Mouse (Mus musculus) embryonic facial prominence, embryonic 10.5 days (tissue): ENCODE data around the gene Sgip1. TPM values are rescaled to one million over a fixed set of nuclear protein-coding genes. Genes with fewer than 3 reads are reported as not detected.

Experiments
- DNase-seq: peaks from one replicate; pipeline ENCODE4 v3.0.0-alpha.2; 2017; ENCODE audit warnings: low spot score
- H3K27ac ChIP-seq: fragments of 300-500 bp; sonication (generic); replicated peaks from 2 replicates; pipeline ENCODE4 v1.5.1; 2016; ENCODE audit warnings: mild to moderate bottlenecking
- H3K27me3 ChIP-seq: fragments of 300-500 bp; sonication (generic); replicated peaks from 2 replicates; pipeline ENCODE4 v1.6.1; 2016; ENCODE audit warnings: low read depth, mild to moderate bottlenecking; ENCODE audit not compliant: poor library complexity, severe bottlenecking
- H3K36me3 ChIP-seq: fragments of 300-500 bp; sonication (generic); replicated peaks from 2 replicates; pipeline ENCODE4 v1.6.1; 2016; ENCODE audit warnings: mild to moderate bottlenecking, moderate library complexity
- H3K4me1 ChIP-seq: fragments of 300-500 bp; sonication (generic); 2 replicates; pipeline ENCODE4 v1.6.1; 2016
- H3K4me3 ChIP-seq: fragments of 300-500 bp; sonication (generic); 2 replicates; pipeline ENCODE4 v1.5.1; 2016; ENCODE audit warnings: mild to moderate bottlenecking, moderate library complexity
- H3K9me3 ChIP-seq: fragments of 300-500 bp; sonication (generic); 2 replicates; pipeline ENCODE4 v1.6.1; 2016; ENCODE audit warnings: mild to moderate bottlenecking
- WGBS: fragments of 180-500 bp; shearing (Covaris S2); methylation state at CpG from one replicate; pipeline ENCODE4 v1.1.7; 2016; 5-methylcytosine and 5-hydroxymethylcytosine counted together
- polyA plus RNA-seq: library from polyadenylated mRNA; unstranded; fragments of >200 nt; fragmentation: Nextera tagmentation; extraction: Ambion mirVana; gene quantifications from 2 replicates; pipeline ENCODE4 v1.2.1, GENCODE M21; 2016

Sgip1 gene
- polyA plus RNA-seq, 1 experiment from 2014 or later: 10.9 TPM

GRCm38 (mm10) chr4:102887770-102888689, 146.9 kb downstream of the Sgip1 start:
- Histone ChIP-seq H3K27ac (no peak overlapping the region), H3K27me3 (no peaks in the 10 kb centered on the region), H3K4me3 (no peak overlapping the region), H3K9me3 (no peaks in the 10 kb centered on the region), H3K4me1 (no peaks in the 10 kb centered on the region), H3K36me3 (no peaks in the 10 kb centered on the region)
- 90% methylated on average over 14 of the region's 14 CpGs for WGBS
- DNase-seq: no peak

DNA sequence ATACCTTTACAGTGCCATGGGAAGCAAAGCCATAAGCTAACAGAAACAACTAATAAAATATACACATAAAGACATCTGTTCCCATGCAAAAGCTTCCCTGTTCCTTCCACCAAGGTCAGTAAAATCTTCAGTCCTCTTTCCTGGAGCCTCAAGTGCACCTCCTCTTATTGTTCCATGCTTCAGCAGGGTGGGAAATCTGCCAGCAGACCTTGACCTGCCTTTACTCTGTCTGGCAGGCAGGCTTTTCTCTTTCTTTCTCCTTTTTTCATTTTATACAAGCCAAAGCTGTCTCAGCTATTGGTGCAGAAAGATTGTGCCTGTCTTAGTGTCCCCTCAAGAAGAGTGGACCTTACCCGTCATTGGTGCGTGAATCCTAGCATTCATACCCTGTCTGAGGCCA, 154.8 kb downstream of the Sgip1 start:
- Histone ChIP-seq H3K27me3 (no peaks in the 10 kb centered on the region), H3K9me3 (peaks cover 5% of the 10 kb centered on the region), H3K36me3 (0 out of 2 replicates have a peak, but pooled peaks cover 3% of the 10 kb centered on the region), H3K4me1 (no peaks in the 10 kb centered on the region), H3K4me3 (no peak overlapping the region), H3K27ac (no peak overlapping the region)
- DNase-seq: no peak
- 95% methylated on average over 2 of the region's 2 CpGs for WGBS

GRCm38 (mm10) chr4:102898987-102899386, 157.9 kb downstream of the Sgip1 start:
- Histone ChIP-seq H3K4me1 (no peaks in the 10 kb centered on the region), H3K9me3 (peaks cover 5% of the 10 kb centered on the region), H3K36me3 (0 out of 2 replicates have a peak, but pooled peaks cover 3% of the 10 kb centered on the region), H3K4me3 (no peak overlapping the region), H3K27me3 (no peaks in the 10 kb centered on the region), H3K27ac (no peak overlapping the region)
- no peak for DNase-seq
- 85% methylated on average over 4 of the region's 4 CpGs for WGBS

- Histone ChIP-seq H3K4me3 (no peak overlapping the region), H3K9me3 (peaks cover 5% of the 10 kb centered on the region), H3K27ac (no peak overlapping the region), H3K4me1 (no peaks in the 10 kb centered on the region), H3K36me3 (0 out of 2 replicates have a peak, but pooled peaks cover 3% of the 10 kb centered on the region), H3K27me3 (no peaks in the 10 kb centered on the region)
- WGBS: 90% methylated on average over 5 of the region's 5 CpGs
- DNase-seq: no peak
These were observed 158.6 kb downstream of the Sgip1 start for GRCm38 (mm10) chr4:102899683-102900082.

DNA sequence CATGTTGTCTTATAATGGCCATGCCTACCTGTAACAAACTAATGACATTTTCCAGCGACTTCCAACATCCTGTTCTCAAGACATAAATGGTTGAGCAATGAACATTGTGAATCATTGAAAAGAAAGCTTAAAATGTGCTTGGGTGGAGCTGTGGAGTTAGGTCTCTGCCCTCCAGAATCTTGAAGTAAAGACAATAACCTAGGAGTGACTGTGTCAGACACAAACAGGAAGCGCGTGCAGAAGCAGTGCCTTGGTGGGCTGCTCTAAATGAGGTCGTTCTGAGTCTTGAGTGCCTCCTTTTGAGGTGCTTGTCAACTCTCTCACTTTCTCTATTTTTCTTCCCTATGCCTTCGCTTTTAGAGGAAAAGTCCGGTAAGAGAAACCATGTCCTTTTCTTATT, 159.1 kb downstream of the Sgip1 start:
- 90% methylated on average over 6 of the region's 6 CpGs for WGBS
- Histone ChIP-seq H3K9me3 (peaks cover 5% of the 10 kb centered on the region), H3K4me1 (no peaks in the 10 kb centered on the region), H3K36me3 (0 out of 2 replicates have a peak, but pooled peaks cover 3% of the 10 kb centered on the region), H3K27ac (no peak overlapping the region), H3K27me3 (no peaks in the 10 kb centered on the region), H3K4me3 (no peak overlapping the region)
- no peak for DNase-seq

- 84% methylated on average over 7 of the region's 7 CpGs for WGBS
- Histone ChIP-seq H3K27ac (no peak overlapping the region), H3K4me3 (no peak overlapping the region), H3K4me1 (no peaks in the 10 kb centered on the region), H3K9me3 (no peaks in the 10 kb centered on the region), H3K27me3 (no peaks in the 10 kb centered on the region), H3K36me3 (no peaks in the 10 kb centered on the region)
- no peak for DNase-seq
These were observed 166.8 kb downstream of the Sgip1 start for GRCm38 (mm10) chr4:102907843-102908427.

GRCm38 (mm10) chr4:102910191-102910590, 169.1 kb downstream of the Sgip1 start:
- H3K4me3 ChIP-seq: no peak overlapping the region
- H3K4me1 ChIP-seq: no peaks in the 10 kb centered on the region
- no peaks in the 10 kb centered on the region for H3K36me3 ChIP-seq
- H3K9me3 ChIP-seq: no peaks in the 10 kb centered on the region
- no peak for DNase-seq
- no peak overlapping the region for H3K27ac ChIP-seq
- WGBS: 90% methylated on average over 4 of the region's 4 CpGs
- H3K27me3 ChIP-seq: no peaks in the 10 kb centered on the region

DNA sequence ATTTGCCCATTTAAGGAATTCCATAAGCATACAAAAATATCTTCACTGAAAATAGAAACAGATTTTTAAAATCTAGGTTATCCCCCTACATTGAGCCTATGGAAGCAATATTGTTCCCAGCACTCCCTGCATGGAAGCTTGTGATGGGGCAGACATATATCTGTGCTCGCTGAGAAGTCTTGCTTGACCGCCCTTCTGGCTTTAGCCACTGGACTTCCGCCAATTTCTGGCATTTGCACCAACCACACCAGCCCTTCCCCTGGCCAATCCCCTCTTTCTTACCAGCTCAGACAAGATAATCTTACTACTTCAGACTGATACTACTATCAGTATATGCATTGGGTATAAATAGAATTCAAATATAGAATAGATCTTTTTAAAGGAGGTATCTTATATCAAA, 172.1 kb downstream of the Sgip1 start:
- Histone ChIP-seq H3K36me3 (no peaks in the 10 kb centered on the region), H3K4me1 (no peaks in the 10 kb centered on the region), H3K4me3 (no peak overlapping the region), H3K27me3 (no peaks in the 10 kb centered on the region), H3K27ac (no peak overlapping the region), H3K9me3 (no peaks in the 10 kb centered on the region)
- no peak for DNase-seq
- 92% methylated on average over 3 of the region's 3 CpGs for WGBS

GRCm38 (mm10) chr4:102913700-102914327, 172.7 kb downstream of the Sgip1 start:
- WGBS: 75% methylated on average over 5 of the region's 5 CpGs
- Histone ChIP-seq H3K27me3 (no peaks in the 10 kb centered on the region), H3K9me3 (no peaks in the 10 kb centered on the region)

GRCm38 (mm10) chr4:102918191-102918590, 177.1 kb downstream of the Sgip1 start:
- Histone ChIP-seq H3K27me3 (no peaks in the 10 kb centered on the region), H3K36me3 (no peaks in the 10 kb centered on the region), H3K4me1 (no peaks in the 10 kb centered on the region), H3K4me3 (no peak overlapping the region), H3K27ac (no peak overlapping the region), H3K9me3 (no peaks in the 10 kb centered on the region)
- WGBS: 91% methylated on average over 1 of the region's 1 CpGs
- no peak for DNase-seq

More at GRCm38 (mm10) chr4:102913700-102914327, 172.7 kb downstream of the Sgip1 start:
- Histone ChIP-seq H3K4me1 (no peaks in the 10 kb centered on the region), H3K36me3 (no peaks in the 10 kb centered on the region), H3K4me3 (no peak overlapping the region), H3K27ac (no peak overlapping the region)
- DNase-seq: no peak

- Histone ChIP-seq H3K36me3 (no peaks in the 10 kb centered on the region), H3K27ac (no peak overlapping the region), H3K4me1 (no peaks in the 10 kb centered on the region), H3K27me3 (no peaks in the 10 kb centered on the region), H3K9me3 (no peaks in the 10 kb centered on the region), H3K4me3 (no peak overlapping the region)
- DNase-seq: no peak
- 50% methylated on average over 3 of the region's 4 CpGs for WGBS
These were observed 188.4 kb downstream of the Sgip1 start for GRCm38 (mm10) chr4:102929491-102929890.

DNA sequence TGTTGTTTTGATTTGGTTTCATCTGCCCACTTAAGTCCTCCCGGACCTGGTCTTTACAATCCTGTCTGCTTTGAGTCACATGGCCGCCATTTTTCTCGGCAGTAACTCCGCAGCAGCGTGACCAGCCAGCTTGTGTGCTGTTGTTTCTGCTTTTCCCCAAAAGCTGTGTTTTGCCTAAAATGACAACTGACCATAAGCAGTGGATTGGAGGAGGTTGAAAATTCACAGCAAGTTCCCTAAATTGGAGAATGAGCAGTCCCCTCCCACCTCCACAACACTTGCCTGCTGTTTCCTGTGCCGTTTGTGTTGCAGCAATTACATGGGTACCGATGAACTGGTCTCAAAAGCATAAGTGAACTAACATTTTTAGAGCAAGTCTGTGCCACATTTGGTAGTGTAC, 189.6 kb downstream of the Sgip1 start:
- no peak overlapping the region for H3K4me3 ChIP-seq
- WGBS: 88% methylated on average over 7 of the region's 7 CpGs
- H3K27ac ChIP-seq: no peak overlapping the region
- no peaks in the 10 kb centered on the region for H3K27me3 ChIP-seq
- DNase-seq: no peak
- no peaks in the 10 kb centered on the region for H3K4me1 ChIP-seq
- no peaks in the 10 kb centered on the region for H3K36me3 ChIP-seq
- H3K9me3 ChIP-seq: no peaks in the 10 kb centered on the region
